Mouse (Mus musculus) hindbrain, postnatal 0 days (tissue): Measurements from ENCODE around the gene Sik1. TPM values are rescaled to one million over a fixed set of nuclear protein-coding genes. Genes with fewer than 3 reads are reported as not detected.

ENCODE experiments used
- ATAC-seq: fragments of 200-750 bp; cut with Nextera tagmentation; 2 replicates; pipeline ENCODE4 v1.8.0; 2017; ENCODE audit warnings: mild to moderate bottlenecking, moderate TSS enrichment, moderate library complexity
- DNase-seq: peaks from one replicate; pipeline ENCODE4 v3.0.0-alpha.2; 2015; ENCODE audit warnings: low spot score
- H3K27ac ChIP-seq: fragments of 300-500 bp; sonication (generic); 2 replicates; pipeline ENCODE4 v1.5.1; 2014; ENCODE audit warnings: mild to moderate bottlenecking
- H3K27me3 ChIP-seq: fragments of 300-500 bp; sonication (generic); 2 replicates; pipeline ENCODE4 v1.6.1; 2014; ENCODE audit warnings: low read length, mixed read lengths; ENCODE audit not compliant: insufficient read depth
- H3K36me3 ChIP-seq: fragments of 300-500 bp; sonication (generic); 2 replicates; pipeline ENCODE4 v1.6.1; 2014; ENCODE audit warnings: low read length, mixed read lengths; ENCODE audit not compliant: insufficient read depth
- H3K4me1 ChIP-seq: fragments of 300-500 bp; sonication (generic); 2 replicates; pipeline ENCODE4 v1.6.1; 2014; ENCODE audit warnings: antibody characterized with exemption, low read length, mixed read lengths; ENCODE audit not compliant: insufficient read depth
- H3K4me2 ChIP-seq: fragments of 300-500 bp; sonication (generic); 2 replicates; pipeline ENCODE4 v1.6.1; 2014; ENCODE audit warnings: low read depth, mild to moderate bottlenecking, low read length, moderate library complexity, mixed read lengths
- H3K4me3 ChIP-seq: fragments of 300-500 bp; sonication (generic); 2 replicates; pipeline ENCODE4 v1.5.1; 2014; ENCODE audit warnings: low read length
- H3K9ac ChIP-seq: fragments of 300-500 bp; sonication (generic); replicated peaks from 2 replicates; pipeline ENCODE4 v1.6.1; 2014; ENCODE audit warnings: mild to moderate bottlenecking, low read length, moderate library complexity, mixed read lengths
- H3K9me3 ChIP-seq: fragments of 300-500 bp; sonication (generic); 2 replicates; pipeline ENCODE4 v1.6.1; 2016; ENCODE audit warnings: low read length, mixed read lengths
- CTCF ChIP-seq: IDR thresholded peaks from 2 replicates; pipeline ENCODE4 v1.5.1; 2016; ENCODE audit warnings: antibody characterized with exemption, control low read depth, low read depth
- WGBS: fragments of 180-500 bp; shearing (Covaris S2); extraction: QIAGEN DNeasy Blood & Tissue Kit; methylation state at CpG from one replicate; pipeline ENCODE4 v1.1.7; 2014; 5-methylcytosine and 5-hydroxymethylcytosine counted together
- polyA plus RNA-seq: library from polyadenylated mRNA; unstranded; fragments of >200 nt; fragmentation: Nextera tagmentation; extraction: Ambion mirVana; gene quantifications from 2 replicates; pipeline ENCODE4 v1.2.1, GENCODE M21; 2015
- total RNA-seq: library from RNA; depleted of rRNA; stranded (reverse); fragments of >200 nt; gene quantifications from 2 replicates; pipeline ENCODE4 v1.2.3, GENCODE M21; 2014

Sik1 gene
- total and polyA plus RNA-seq, 2 experiments from 2014 or later, result 18.1 to 39.6 TPM

GRCm38 (mm10) chr17:31863151-31863815 is 7.7 kb upstream of the Sik1 start:
- no peaks in the 10 kb centered on the region for H3K9me3 ChIP-seq
- no peaks in the 10 kb centered on the region for H3K36me3 ChIP-seq
- ATAC-seq (no peak), DNase-seq (no peak)
- no peak overlapping the region for H3K9ac ChIP-seq
- 0 out of 2 replicates have a peak, but pooled peaks cover 3% of the 10 kb centered on the region for H3K4me1 ChIP-seq
- 82% methylated on average over 10 of the region's 10 CpGs for WGBS
- H3K27me3 ChIP-seq, result no peaks in the 10 kb centered on the region
- TF ChIP-seq CTCF, result no peak
- H3K4me3 ChIP-seq, result no peak overlapping the region
- H3K27ac ChIP-seq, result no peak overlapping the region
- no peak overlapping the region for H3K4me2 ChIP-seq

DNA sequence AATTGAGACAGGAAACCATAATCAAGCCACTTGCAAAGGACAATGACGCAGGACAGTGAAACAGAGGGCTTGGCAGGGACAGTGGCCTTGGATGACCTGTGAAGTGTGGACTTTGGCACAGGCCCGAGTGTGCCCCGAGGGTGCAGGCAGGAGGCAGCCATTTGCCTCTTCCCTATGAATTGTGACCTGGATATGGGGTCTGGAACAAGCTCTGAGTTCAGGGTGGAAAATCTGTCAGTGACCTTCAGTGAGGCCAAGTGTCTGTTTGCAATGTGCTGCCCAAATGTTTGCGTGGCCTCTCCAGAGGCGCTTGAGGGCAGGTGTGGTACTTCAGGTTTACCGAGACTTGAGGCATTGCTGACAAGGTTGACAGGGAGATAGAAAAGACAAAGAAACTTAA is 6.5 kb upstream of the Sik1 start:
- WGBS, result 92% methylated on average over 6 of the region's 6 CpGs
- Histone ChIP-seq H3K36me3 (no peaks in the 10 kb centered on the region), H3K27me3 (no peaks in the 10 kb centered on the region)

DNA sequence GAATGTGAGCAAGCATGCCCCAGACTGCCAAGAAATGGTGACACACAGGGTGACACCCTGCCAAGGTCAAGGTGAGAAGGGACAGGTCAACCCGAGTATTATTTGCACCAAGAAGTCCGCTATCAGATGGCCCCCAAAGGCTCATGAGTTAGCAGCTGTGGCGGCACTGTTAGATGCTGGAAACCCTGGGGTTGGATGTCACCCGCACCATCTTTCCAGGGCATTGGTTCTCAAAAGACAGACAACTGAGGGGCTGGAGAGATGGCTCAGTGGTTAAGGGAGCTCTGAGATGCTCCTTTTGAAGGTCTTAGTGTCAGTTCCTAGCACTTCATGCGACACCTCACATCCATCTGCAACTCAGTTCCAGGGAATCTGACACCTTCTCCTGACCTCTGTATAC is 6.1 kb upstream of the Sik1 start:
- H3K4me2 ChIP-seq, result no peak overlapping the region
- ATAC-seq (no peak), DNase-seq (no peak)
- no peak for TF ChIP-seq CTCF
- no peaks in the 10 kb centered on the region for H3K27me3 ChIP-seq
- H3K9me3 ChIP-seq, result no peaks in the 10 kb centered on the region
- H3K27ac ChIP-seq, result no peak overlapping the region
- WGBS, result 94% methylated on average over 5 of the region's 5 CpGs
- no peaks in the 10 kb centered on the region for H3K36me3 ChIP-seq
- H3K4me3 ChIP-seq, result no peak overlapping the region
- H3K4me1 ChIP-seq, result peaks cover 4% of the 10 kb centered on the region; the same call in 1 of the 2 replicates
- H3K9ac ChIP-seq, result no peak overlapping the region

More for the DNA sequence above, 6.5 kb upstream of the Sik1 start:
- Histone ChIP-seq H3K9ac (no peak overlapping the region), H3K27ac (no peak overlapping the region), H3K4me1 (0 out of 2 replicates have a peak, but pooled peaks cover 3% of the 10 kb centered on the region), H3K4me2 (no peak overlapping the region), H3K4me3 (no peak overlapping the region), H3K9me3 (no peaks in the 10 kb centered on the region)
- TF ChIP-seq CTCF, result no peak
- DNase-seq (no peak), ATAC-seq (no peak)

DNA sequence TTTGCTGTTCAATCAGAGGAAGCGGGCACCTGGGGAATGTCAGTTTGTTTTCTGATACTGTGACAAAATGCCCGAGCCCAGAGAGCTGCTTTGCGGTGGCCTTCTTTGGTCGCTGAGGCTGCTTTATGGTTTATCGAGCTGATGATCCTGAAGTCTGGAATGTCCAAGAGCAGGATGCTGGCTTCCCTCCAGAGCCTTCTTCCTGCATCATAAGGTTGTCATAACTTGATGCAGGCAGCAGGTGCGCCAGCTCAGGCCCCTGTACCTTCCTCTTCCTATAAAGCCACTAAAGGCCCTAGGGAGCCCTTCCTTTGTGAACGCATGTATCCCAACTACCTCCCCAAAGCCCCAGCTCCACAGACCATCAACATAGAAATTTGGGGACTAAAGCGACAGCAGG is 5.3 kb upstream of the Sik1 start:
- Histone ChIP-seq H3K36me3 (no peaks in the 10 kb centered on the region), H3K4me1 (peaks cover 11% of the 10 kb centered on the region; the same call in 1 of the 2 replicates), H3K9me3 (no peaks in the 10 kb centered on the region), H3K4me2 (no peak overlapping the region), H3K9ac (no peak overlapping the region), H3K27ac (no peak overlapping the region), H3K27me3 (no peaks in the 10 kb centered on the region), H3K4me3 (no peak overlapping the region)
- no peak for DNase-seq
- TF ChIP-seq CTCF, result no peak
- no peak for ATAC-seq
- WGBS, result 95% methylated on average over 8 of the region's 8 CpGs

GRCm38 (mm10) chr17:31859367-31859766 is 3.8 kb upstream of the Sik1 start:
- H3K4me1 ChIP-seq, result peaks cover 8% of the 10 kb centered on the region; the same call in 1 of the 2 replicates
- no peaks in the 10 kb centered on the region for H3K9me3 ChIP-seq
- no peaks in the 10 kb centered on the region for H3K36me3 ChIP-seq
- no peak overlapping the region for H3K4me2 ChIP-seq
- no peak overlapping the region for H3K4me3 ChIP-seq
- ATAC-seq, result no peak
- no peak overlapping the region for H3K27ac ChIP-seq
- no peaks in the 10 kb centered on the region for H3K27me3 ChIP-seq
- TF ChIP-seq CTCF, result no peak
- no peak overlapping the region for H3K9ac ChIP-seq
- WGBS, result 73% methylated on average over 2 of the region's 2 CpGs
- DNase-seq, result no peak

GRCm38 (mm10) chr17:31858786-31859185 is 3.2 kb upstream of the Sik1 start:
- Histone ChIP-seq H3K4me3 (no peak overlapping the region), H3K27ac (no peak overlapping the region), H3K9me3 (no peaks in the 10 kb centered on the region), H3K9ac (no peak overlapping the region), H3K27me3 (no peaks in the 10 kb centered on the region), H3K36me3 (no peaks in the 10 kb centered on the region), H3K4me2 (no peak overlapping the region), H3K4me1 (peaks cover 11% of the 10 kb centered on the region; the same call in 1 of the 2 replicates)
- ATAC-seq, result no peak
- TF ChIP-seq CTCF, result no peak
- DNase-seq, result no peak
- 84% methylated on average over 2 of the region's 2 CpGs for WGBS

GRCm38 (mm10) chr17:31857903-31858426 is 2.4 kb upstream of the Sik1 start:
- 84% methylated on average over 3 of the region's 3 CpGs for WGBS
- Histone ChIP-seq H3K9ac (no peak overlapping the region), H3K36me3 (no peaks in the 10 kb centered on the region), H3K27me3 (no peaks in the 10 kb centered on the region), H3K4me1 (peaks cover 18% of the 10 kb centered on the region), H3K9me3 (no peaks in the 10 kb centered on the region), H3K4me2 (no peak overlapping the region), H3K27ac (no peak overlapping the region), H3K4me3 (no peak overlapping the region)
- DNase-seq, result no peak
- TF ChIP-seq CTCF, result no peak
- no peak for ATAC-seq
